Mouse (Mus musculus) testis, adult 2 months (tissue): Measurements from ENCODE around the gene Stat4.

ENCODE experiments used
- CTCF ChIP-seq: fragments of 200-500 bp; IDR thresholded peaks from 2 replicates; pipeline ENCODE4 v1.5.1; 2012; ENCODE audit warnings: low read depth, mild to moderate bottlenecking, inconsistent platforms, low read length, moderate library complexity; ENCODE audit not compliant: control insufficient read depth, insufficient read depth, insufficient replicate concordance
- POLR2A ChIP-seq: fragments of 200-500 bp; IDR thresholded peaks from 2 replicates; pipeline ENCODE4 v1.6.1; 2012; ENCODE audit warnings: low read depth, mild to moderate bottlenecking, inconsistent platforms, low read length, moderate library complexity; ENCODE audit not compliant: control insufficient read depth

GRCm38 (mm10) chr1:52100496-52100895 lies 113.5 kb downstream of the Stat4 start:
- no peak for TF ChIP-seq POLR2A
- TF ChIP-seq CTCF = peak; percentile 30; the same call in 1 of the 2 replicates
